Mouse (Mus musculus): Measurements from ENCODE around the gene C1rl.

DNA sequence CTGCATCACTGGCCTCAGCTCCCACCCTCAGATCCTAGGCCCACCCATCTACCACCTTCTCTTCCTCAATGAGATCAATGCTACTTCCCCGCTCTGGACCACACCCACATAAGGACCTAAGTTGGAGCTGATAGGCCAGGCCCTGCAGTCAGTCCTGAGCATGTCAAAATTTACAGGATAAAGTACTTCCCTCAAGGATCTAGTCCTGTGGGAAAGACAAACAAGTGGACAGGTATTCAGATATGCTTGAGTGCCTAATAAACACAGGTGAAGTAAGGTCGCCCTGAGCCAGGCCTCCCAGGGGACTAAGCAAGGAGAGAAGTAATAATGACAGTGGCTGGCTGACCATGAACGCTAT lies 13.4 kb upstream of the C1rl start:
- no peak for TF ChIP-seq CTCF (IDR thresholded peaks at IDR 0.05; ENCODE audit: control insufficient read depth, insufficient read depth, insufficient read length)
- TF ChIP-seq MYOD1 (IDR thresholded peaks at IDR 0.05; ENCODE audit: control insufficient read depth, insufficient read length, low read depth) = no peak
- TF ChIP-seq USF1 (IDR thresholded peaks at IDR 0.05; ENCODE audit: low read depth) = no peak
- TF ChIP-seq MAX (IDR thresholded peaks at IDR 0.05) = no peak
- TF ChIP-seq FOSL1 (IDR thresholded peaks at IDR 0.05; ENCODE audit: insufficient read depth, low read length, poor library complexity, severe bottlenecking) = no peak
- TF ChIP-seq CEBPB (IDR thresholded peaks at IDR 0.05; ENCODE audit: low read depth) = no peak
